Mouse (Mus musculus) MEL (cell line): ENCODE results near the gene Lrp3.

ENCODE experiments used
- CHD1 ChIP-seq: IDR thresholded peaks from 2 replicates; pipeline ENCODE4 v1.6.1; 2012; ENCODE audit warnings: low read depth, mild to moderate bottlenecking, inconsistent platforms, low read length, improper control_type of control experiment
- CHD2 ChIP-seq: IDR thresholded peaks from 2 replicates; pipeline ENCODE4 v1.6.1; 2011; ENCODE audit warnings: low read length, improper control_type of control experiment
- CTCF ChIP-seq, 3 experiments: IDR thresholded peaks in 2 of 3; conservative IDR thresholded peaks in 1 of 3; 2 replicates each; pipeline ENCODE4 v1.5.1; 2011 to 2012; ENCODE audit warnings: low read length in 3 of 3, low read depth in 2 of 3, mild to moderate bottlenecking in 2 of 3, improper control_type of control experiment in 1 of 3, inconsistent platforms in 1 of 3, mixed read lengths in 1 of 3, moderate library complexity in 1 of 3; ENCODE audit not compliant: control insufficient read depth in 1 of 3, insufficient read depth in 1 of 3, poor library complexity in 1 of 3, severe bottlenecking in 1 of 3
- EP300 ChIP-seq, 2 experiments: IDR thresholded peaks; 2 replicates each; pipeline ENCODE4 v1.6.1; 2011; ENCODE audit warnings: improper control_type of control experiment in 2 of 2, low read length in 2 of 2, low read depth in 1 of 2, mild to moderate bottlenecking in 1 of 2
- MAZ ChIP-seq: IDR thresholded peaks from 2 replicates; pipeline ENCODE4 v1.6.1; 2012; ENCODE audit warnings: low read depth, mild to moderate bottlenecking, inconsistent platforms, low read length, improper control_type of control experiment
- RCOR1 ChIP-seq: IDR thresholded peaks from 2 replicates; pipeline ENCODE4 v1.6.1; 2012; ENCODE audit warnings: low read depth, mild to moderate bottlenecking, inconsistent platforms, low read length, improper control_type of control experiment
- TAL1 ChIP-seq: IDR thresholded peaks from 2 replicates; pipeline ENCODE4 v1.6.1; 2012; ENCODE audit warnings: mild to moderate bottlenecking, inconsistent platforms, low read length, moderate library complexity, mixed read lengths
- TCF12 ChIP-seq: IDR thresholded peaks from 2 replicates; pipeline ENCODE4 v1.6.1; 2014; ENCODE audit warnings: low read depth, mild to moderate bottlenecking, inconsistent platforms, low read length, improper control_type of control experiment, moderate library complexity
- USF1 ChIP-seq: IDR thresholded peaks from 2 replicates; pipeline ENCODE4 v1.6.1; 2014; ENCODE audit warnings: low read depth, mild to moderate bottlenecking, inconsistent platforms, low read length, improper control_type of control experiment, moderate library complexity
- USF2 ChIP-seq, 2 experiments: IDR thresholded peaks; 2 replicates each; pipeline ENCODE4 v1.6.1; 2011 to 2012; ENCODE audit warnings: improper control_type of control experiment in 2 of 2, low read length in 2 of 2, borderline replicate concordance in 1 of 2, inconsistent platforms in 1 of 2, low read depth in 1 of 2, mild to moderate bottlenecking in 1 of 2; ENCODE audit not compliant: insufficient read depth in 1 of 2
- ZNF384 ChIP-seq: IDR thresholded peaks from 2 replicates; pipeline ENCODE4 v1.6.1; 2012; ENCODE audit warnings: low read depth, mild to moderate bottlenecking, inconsistent platforms, low read length, improper control_type of control experiment

DNA sequence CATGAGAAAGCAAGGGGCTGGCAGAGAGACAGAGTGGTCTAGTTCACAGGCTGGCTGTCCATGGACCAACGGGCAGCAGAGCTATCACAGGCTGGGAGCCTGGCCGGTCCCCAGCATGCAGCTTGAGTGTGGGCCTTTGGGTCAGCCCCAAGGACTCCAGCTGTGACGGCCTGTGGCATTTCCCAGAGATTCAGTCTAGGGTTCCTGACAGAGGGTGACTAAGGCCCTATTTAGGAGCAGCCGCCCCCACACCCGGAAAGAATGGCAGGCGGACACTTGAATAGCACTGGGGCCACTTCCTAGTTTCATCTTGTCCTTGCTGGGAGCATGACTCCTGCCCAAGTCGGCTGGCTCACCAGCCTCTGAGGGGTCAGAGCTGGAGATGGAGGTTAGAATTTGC is 51.7 kb downstream of the Lrp3 start:
- no peak for TF ChIP-seq USF2 (IDR thresholded peaks at IDR 0.05; ENCODE audit: borderline replicate concordance in 1 of 2, insufficient read depth in 1 of 2, low read depth in 1 of 2, low read length in 2 of 2)
- no peak for TF ChIP-seq EP300 (IDR thresholded peaks at IDR 0.05; ENCODE audit: low read depth in 1 of 2, low read length in 2 of 2)
- TF ChIP-seq TAL1 = no peak
- TF ChIP-seq RCOR1 = no peak
- no peak for TF ChIP-seq CHD2
- no peak for TF ChIP-seq CTCF (IDR thresholded peaks at IDR 0.05 in 2 of 3, conservative IDR thresholded peaks at IDR 0.05 in 1 of 3; ENCODE audit: control insufficient read depth in 1 of 3, insufficient read depth in 1 of 3, low read depth in 2 of 3, low read length in 3 of 3, poor library complexity in 1 of 3, severe bottlenecking in 1 of 3)
- no peak for TF ChIP-seq CHD1
- no peak for TF ChIP-seq TCF12
- no peak for TF ChIP-seq MAZ
- TF ChIP-seq ZNF384 = no peak
- no peak for TF ChIP-seq USF1
